8 mouse cellular contexts compared by ENCODE assay signal in the genomic region with DNA sequence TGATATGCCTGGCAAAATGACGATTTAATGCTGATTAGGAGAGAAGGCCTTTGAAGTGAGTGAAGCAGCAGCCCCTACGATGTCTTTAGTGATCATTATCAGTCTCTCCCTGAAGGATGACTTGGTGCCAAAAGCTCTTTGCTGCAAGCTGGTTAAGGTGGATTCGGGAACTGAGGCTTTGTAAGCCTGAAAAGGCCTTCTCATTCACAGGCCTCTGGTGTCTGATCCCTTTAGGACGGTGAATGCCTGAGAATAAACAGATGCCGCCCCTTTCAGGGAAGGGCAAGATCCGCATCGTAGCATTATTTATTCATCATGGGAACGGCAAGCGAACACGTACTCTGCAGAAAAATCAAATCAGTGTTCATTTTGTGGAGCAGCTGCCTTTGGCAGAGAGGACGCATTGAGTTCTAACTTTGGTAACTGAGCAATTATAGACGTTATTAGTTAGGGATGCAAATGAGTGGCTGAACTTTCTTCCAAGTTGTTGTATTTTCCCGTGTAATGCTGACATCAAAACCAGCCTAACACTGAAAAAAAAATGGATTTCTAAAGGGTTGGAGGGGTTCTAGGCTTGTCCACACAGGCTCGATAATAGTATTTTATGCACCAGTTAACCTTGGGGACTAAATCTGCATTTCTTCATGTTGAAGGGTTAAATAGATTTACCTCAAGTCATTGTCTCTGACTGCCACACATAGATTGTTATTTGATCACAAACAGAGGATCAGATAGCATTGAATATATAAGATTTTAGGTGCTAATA.
DNase-seq lines count a peak whose midpoint lies in the region; ATAC-seq lines count a peak whose summit lies in the region.

No protein-coding gene starts in this region.

- no peaks in the 10 kb centered on the region for H3K9me3 ChIP-seq in hindbrain, embryonic 12.5 days (replicated peaks)
- no peaks in the 10 kb centered on the region for H3K9me3 ChIP-seq in midbrain, embryonic 11.5 days (ENCODE audit: control insufficient read depth, low read length)

- ATAC-seq in hindbrain, embryonic 12.5 days (ENCODE audit: low FRiP score): peak; percentile 91
- ATAC-seq in midbrain, embryonic 11.5 days (ENCODE audit: low FRiP score): peak; percentile 89

- H3K9ac ChIP-seq in hindbrain, embryonic 12.5 days: 0 out of 2 replicates have a peak overlapping the region, but pooled peaks have one; percentile 18
- H3K9ac ChIP-seq in midbrain, embryonic 11.5 days (ENCODE audit: low read length): peak overlapping the region; percentile 41

- intact Hi-C loops in heart, postnatal 10 days (cut with DNase I): no loop called here

- H3K4me1 ChIP-seq in hindbrain, embryonic 12.5 days: peaks cover 2% of the 10 kb centered on the region; the same call in 1 of the 2 replicates
- peaks cover 10% of the 10 kb centered on the region; the same call in 1 of the 2 replicates for H3K4me1 ChIP-seq in midbrain, embryonic 11.5 days (ENCODE audit: control insufficient read depth, insufficient read depth, low read length)

- no peak overlapping the region for H3K4me3 ChIP-seq in hindbrain, embryonic 12.5 days
- peak overlapping the region; percentile 0; the same call in 1 of the 2 replicates for H3K4me3 ChIP-seq in midbrain, embryonic 11.5 days (ENCODE audit: low read depth, low read length)

- H3K27me3 ChIP-seq in hindbrain, embryonic 12.5 days: no peaks in the 10 kb centered on the region
- H3K27me3 ChIP-seq in midbrain, embryonic 11.5 days (ENCODE audit: control insufficient read depth, insufficient read depth, low read length): no peaks in the 10 kb centered on the region

- H3K4me2 ChIP-seq in hindbrain, embryonic 12.5 days (replicated peaks): peak overlapping the region; percentile 39
- peak overlapping the region; percentile 18 for H3K4me2 ChIP-seq in midbrain, embryonic 11.5 days

- no peaks in the 10 kb centered on the region for H3K36me3 ChIP-seq in hindbrain, embryonic 12.5 days
- no peaks in the 10 kb centered on the region for H3K36me3 ChIP-seq in midbrain, embryonic 11.5 days (ENCODE audit: control insufficient read depth, insufficient read depth, low read length)

- peak; percentile 24 for DNase-seq in Muller cell, postnatal 12 days (ENCODE audit: inconsistent ontology term)
- peak; percentile 65 for DNase-seq in embryo, embryonic 10 days (ENCODE audit: low spot score)
- peak; percentile 89 for DNase-seq in midbrain, embryonic 11.5 days (ENCODE audit: low spot score, missing footprints)
- DNase-seq in thymus, postnatal 25 days: no peak
- no peak for DNase-seq in kidney, adult 9 months
- DNase-seq in heart, postnatal 10 days: no peak
- no peak for DNase-seq in left cerebral cortex, adult 18-20 months (ENCODE audit: low spot score in 2 of 2)

- H3K27ac ChIP-seq in hindbrain, embryonic 12.5 days: no peak overlapping the region
- H3K27ac ChIP-seq in midbrain, embryonic 11.5 days (ENCODE audit: low read depth, low read length): no peak overlapping the region

- 26% methylated on average over 14 of the region's 14 CpGs for WGBS in hindbrain, embryonic 12.5 days
- WGBS in midbrain, embryonic 11.5 days: 13% methylated on average over 14 of the region's 14 CpGs

Comparison
In these comparisons a context has a peak if more than half of its experiments do, and no peak if none do; other contexts are left out.
1. DNase-seq: peak in Muller cell, postnatal 12 days (single experiment), embryo, embryonic 10 days (single experiment) and midbrain, embryonic 11.5 days (single experiment); none in thymus, postnatal 25 days (single experiment), kidney, adult 9 months (single experiment), heart, postnatal 10 days (0 of 2) and left cerebral cortex, adult 18-20 months (0 of 2).